Mouse (Mus musculus) cortical plate, adult 2 months (tissue): Measurements from ENCODE around the gene 4930550C14Rik. TPM values are rescaled to one million over a fixed set of nuclear protein-coding genes. Genes with fewer than 3 reads are reported as not detected.

Source experiments
- H3K27ac ChIP-seq: fragments of 200-500 bp; 2 replicates; pipeline ENCODE4 v1.5.1; 2012; ENCODE audit warnings: low read length, control low read depth, inconsistent platforms; ENCODE audit not compliant: insufficient read depth
- H3K4me1 ChIP-seq: fragments of 200-500 bp; 2 replicates; pipeline ENCODE4 v1.6.1; 2011; ENCODE audit warnings: low read length; ENCODE audit not compliant: control insufficient read depth, insufficient read depth
- H3K4me3 ChIP-seq: fragments of 200-500 bp; 2 replicates; pipeline ENCODE4 v1.5.1; 2011; ENCODE audit warnings: mild to moderate bottlenecking, low read length, control low read depth; ENCODE audit not compliant: insufficient read depth
- CTCF ChIP-seq: fragments of 200-500 bp; IDR thresholded peaks from 2 replicates; pipeline ENCODE4 v1.5.1; 2011; ENCODE audit warnings: mild to moderate bottlenecking, control low read depth, low read length; ENCODE audit not compliant: insufficient read depth; ENCODE audit errors: extremely low read depth
- POLR2A ChIP-seq: fragments of 200-500 bp; IDR thresholded peaks from 2 replicates; pipeline ENCODE4 v1.6.1; 2011; ENCODE audit warnings: mild to moderate bottlenecking, low read length, control low read depth; ENCODE audit not compliant: insufficient read depth; ENCODE audit errors: extremely low read depth
- polyA plus RNA-seq: library from polyadenylated mRNA; depleted of rRNA; stranded (reverse); fragments of >200 nt; gene quantifications from 2 replicates; pipeline ENCODE4 v1.2.3, GENCODE M21; 2012

Gene 4930550C14Rik
- polyA plus RNA-seq, 1 experiment, result 0.50 TPM

GRCm38 (mm10) chr9:53383951-53384866 is 17.9 kb upstream of the 4930550C14Rik start, which contains the start of gene Kdelc2:
Kdelc2 (plus strand) TSS chr9:53384025.
- Histone ChIP-seq H3K27ac (peak within 1 kb of the TSS; percentile 69), H3K4me3 (peak within 1 kb of the TSS; percentile 66), H3K4me1 (no peaks in the 10 kb centered on the region)
- TF ChIP-seq POLR2A (no peak), CTCF (no peak)

- TF ChIP-seq POLR2A (no peak), CTCF (no peak)
- Histone ChIP-seq H3K4me1 (no peaks in the 10 kb centered on the region), H3K4me3 (peak overlapping the region; percentile 66), H3K27ac (no peak overlapping the region)
These were observed 17.3 kb upstream of the 4930550C14Rik start for GRCm38 (mm10) chr9:53384873-53385272.

- no peak overlapping the region for H3K27ac ChIP-seq
- H3K4me3 ChIP-seq, result no peak overlapping the region
- TF ChIP-seq POLR2A (no peak), CTCF (no peak)
- H3K4me1 ChIP-seq, result no peaks in the 10 kb centered on the region
These were observed 14.7 kb upstream of the 4930550C14Rik start for GRCm38 (mm10) chr9:53387431-53387830.

GRCm38 (mm10) chr9:53389109-53389508 is 13.0 kb upstream of the 4930550C14Rik start:
- H3K4me1 ChIP-seq, result no peaks in the 10 kb centered on the region
- TF ChIP-seq POLR2A (no peak), CTCF (no peak)
- no peak overlapping the region for H3K27ac ChIP-seq
- H3K4me3 ChIP-seq, result no peak overlapping the region

- no peak for TF ChIP-seq CTCF
- TF ChIP-seq POLR2A, result no peak
These were observed 12.0 kb upstream of the 4930550C14Rik start for GRCm38 (mm10) chr9:53390136-53390535.

GRCm38 (mm10) chr9:53397685-53398387 is 4.3 kb upstream of the 4930550C14Rik start:
- H3K4me3 ChIP-seq, result no peak overlapping the region
- TF ChIP-seq CTCF (no peak), POLR2A (no peak)
- peaks cover 4% of the 10 kb centered on the region; the same call in 1 of the 2 replicates for H3K4me1 ChIP-seq
- H3K27ac ChIP-seq, result no peak overlapping the region

More at GRCm38 (mm10) chr9:53390136-53390535, 12.0 kb upstream of the 4930550C14Rik start:
- Histone ChIP-seq H3K4me1 (no peaks in the 10 kb centered on the region), H3K4me3 (no peak overlapping the region), H3K27ac (no peak overlapping the region)

- H3K4me1 ChIP-seq, result peaks cover 4% of the 10 kb centered on the region; the same call in 1 of the 2 replicates
- H3K27ac ChIP-seq, result no peak overlapping the region
- H3K4me3 ChIP-seq, result no peak overlapping the region
- peak; percentile 68 for TF ChIP-seq CTCF
- no peak for TF ChIP-seq POLR2A
These were observed 3.8 kb upstream of the 4930550C14Rik start for GRCm38 (mm10) chr9:53398388-53398700.

- H3K27ac ChIP-seq, result no peak overlapping the region
- TF ChIP-seq POLR2A (no peak), CTCF (no peak)
These were observed 2.6 kb upstream of the 4930550C14Rik start for GRCm38 (mm10) chr9:53399537-53399936.

GRCm38 (mm10) chr9:53400696-53401095 is 1.4 kb upstream of the 4930550C14Rik start:
- no peak for TF ChIP-seq CTCF
- TF ChIP-seq POLR2A, result no peak
- Histone ChIP-seq H3K27ac (no peak overlapping the region), H3K4me1 (peaks cover 4% of the 10 kb centered on the region; the same call in 1 of the 2 replicates), H3K4me3 (no peak overlapping the region)

More at GRCm38 (mm10) chr9:53399537-53399936, 2.6 kb upstream of the 4930550C14Rik start:
- H3K4me3 ChIP-seq, result no peak overlapping the region
- peaks cover 4% of the 10 kb centered on the region; the same call in 1 of the 2 replicates for H3K4me1 ChIP-seq

- Histone ChIP-seq H3K4me3 (no peak overlapping the region), H3K4me1 (peaks cover 4% of the 10 kb centered on the region; the same call in 1 of the 2 replicates), H3K27ac (no peak overlapping the region)
- TF ChIP-seq POLR2A (no peak), CTCF (no peak)
These were observed 979 bp upstream of the 4930550C14Rik start for GRCm38 (mm10) chr9:53401146-53401545.
